Mouse (Mus musculus): Measurements from ENCODE around the gene Olfr279.
"Not testable (repeated sequence)": the region's sequence is repeated elsewhere in the genome, so short reads cannot be mapped to it uniquely, and the experiment has no call there.

Olfr279 gene

DNA sequence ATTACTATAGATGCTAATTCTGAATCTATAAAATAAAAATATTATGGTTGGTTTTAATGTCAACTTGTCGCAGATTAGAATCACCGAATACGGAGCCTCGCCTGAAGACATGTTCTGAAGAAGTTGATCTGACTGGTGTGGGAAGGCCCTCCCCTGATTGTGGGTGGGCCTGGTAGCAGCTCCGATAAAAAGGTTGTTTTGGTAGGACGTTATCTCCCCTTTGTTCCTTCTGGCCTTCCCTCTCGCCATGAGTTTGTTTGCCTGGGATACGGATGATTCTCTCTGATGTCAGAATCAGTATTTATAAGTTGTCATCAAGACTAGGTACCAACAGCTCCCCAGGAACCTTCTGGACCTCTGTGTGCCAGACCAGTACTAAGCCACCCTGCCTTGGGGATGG is 20.0 kb downstream of the Olfr279 start:
- DNase-seq = no peak

DNA sequence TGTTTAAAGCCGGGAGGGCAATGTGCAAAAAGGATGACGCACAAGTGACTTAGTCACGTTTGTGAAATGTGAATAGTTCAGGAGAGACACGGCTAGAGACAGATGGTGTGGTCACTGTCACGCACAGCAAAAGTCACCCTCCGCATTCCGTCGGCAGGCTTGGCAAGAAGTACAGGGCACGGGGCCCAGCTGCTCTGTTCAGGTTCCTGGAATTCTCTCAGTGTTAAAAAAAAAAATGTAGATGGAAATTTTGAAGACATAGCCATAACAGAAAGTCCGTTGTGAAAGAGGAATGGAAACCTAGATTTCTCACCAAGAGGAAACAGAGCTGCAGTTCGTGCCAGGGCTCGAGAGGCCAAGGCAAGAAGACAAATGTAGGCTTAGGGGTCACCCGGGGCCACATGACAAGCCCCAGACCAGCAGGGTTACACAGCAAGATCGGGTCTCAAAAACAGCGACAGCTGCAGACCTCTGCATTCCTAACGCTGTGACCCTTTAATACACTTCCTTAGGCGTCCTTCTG is 20.7 kb downstream of the Olfr279 start:
- peak; percentile 51 for DNase-seq

DNA sequence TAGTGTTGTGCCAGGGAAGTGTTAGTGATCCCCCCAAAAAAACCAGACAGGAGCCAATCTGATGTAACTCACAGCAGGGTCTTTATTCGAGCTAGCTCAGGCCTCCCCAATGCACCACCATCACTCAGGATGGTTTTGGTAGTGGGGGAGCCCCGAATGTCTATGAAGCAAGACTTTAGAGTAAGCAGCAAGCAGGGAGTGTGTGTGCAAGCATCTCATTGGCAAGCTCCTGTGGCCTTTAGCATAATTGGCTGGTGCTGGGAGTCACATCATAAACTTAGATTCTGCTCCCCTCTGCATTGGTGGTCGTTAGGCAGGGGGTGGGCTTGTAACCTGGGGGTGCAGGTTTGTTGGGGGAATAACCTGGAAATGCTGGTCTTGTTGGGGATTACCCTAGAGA is 21.5 kb downstream of the Olfr279 start:
- DNase-seq = not testable (repeated sequence)

DNA sequence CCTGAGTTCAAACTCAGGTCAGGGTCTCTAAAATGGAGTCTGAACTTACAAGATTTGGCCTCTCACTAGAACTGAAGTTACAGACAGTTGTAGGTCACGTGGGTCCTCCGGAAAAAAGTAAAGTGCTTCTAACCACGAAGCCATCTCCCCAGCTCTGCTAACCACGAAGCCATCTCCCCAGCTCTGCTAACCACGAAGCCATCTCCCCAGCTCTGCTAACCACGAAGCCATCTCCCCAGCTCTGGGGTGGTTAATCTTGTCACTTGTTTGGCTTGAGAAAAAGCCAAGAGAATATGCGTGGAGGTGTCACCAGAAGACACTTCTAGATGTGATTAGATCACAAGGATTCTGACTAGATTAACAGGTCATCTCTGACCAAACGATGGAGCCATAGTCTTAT is 21.9 kb downstream of the Olfr279 start:
- no peak for DNase-seq

DNA sequence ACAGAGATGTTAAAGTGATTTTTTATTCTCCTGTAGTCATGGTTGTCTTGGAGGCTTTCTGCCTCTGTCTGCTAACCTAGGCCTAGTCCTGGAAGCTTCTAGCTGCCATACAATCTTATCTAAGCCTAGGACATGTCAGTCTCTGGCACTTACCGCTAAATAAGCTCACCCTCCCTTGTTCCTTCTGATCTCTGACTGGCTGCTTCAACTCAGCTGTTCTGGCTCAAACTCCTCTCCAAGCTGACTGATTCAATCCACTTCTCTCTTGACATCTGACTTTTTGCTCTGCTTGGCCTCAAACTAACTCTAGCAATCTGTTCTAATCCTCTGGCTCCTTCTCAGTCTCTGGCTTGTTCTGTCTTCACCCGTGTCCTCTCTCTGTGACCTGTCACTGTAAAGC is 22.6 kb downstream of the Olfr279 start:
- not testable (repeated sequence) for DNase-seq

DNA sequence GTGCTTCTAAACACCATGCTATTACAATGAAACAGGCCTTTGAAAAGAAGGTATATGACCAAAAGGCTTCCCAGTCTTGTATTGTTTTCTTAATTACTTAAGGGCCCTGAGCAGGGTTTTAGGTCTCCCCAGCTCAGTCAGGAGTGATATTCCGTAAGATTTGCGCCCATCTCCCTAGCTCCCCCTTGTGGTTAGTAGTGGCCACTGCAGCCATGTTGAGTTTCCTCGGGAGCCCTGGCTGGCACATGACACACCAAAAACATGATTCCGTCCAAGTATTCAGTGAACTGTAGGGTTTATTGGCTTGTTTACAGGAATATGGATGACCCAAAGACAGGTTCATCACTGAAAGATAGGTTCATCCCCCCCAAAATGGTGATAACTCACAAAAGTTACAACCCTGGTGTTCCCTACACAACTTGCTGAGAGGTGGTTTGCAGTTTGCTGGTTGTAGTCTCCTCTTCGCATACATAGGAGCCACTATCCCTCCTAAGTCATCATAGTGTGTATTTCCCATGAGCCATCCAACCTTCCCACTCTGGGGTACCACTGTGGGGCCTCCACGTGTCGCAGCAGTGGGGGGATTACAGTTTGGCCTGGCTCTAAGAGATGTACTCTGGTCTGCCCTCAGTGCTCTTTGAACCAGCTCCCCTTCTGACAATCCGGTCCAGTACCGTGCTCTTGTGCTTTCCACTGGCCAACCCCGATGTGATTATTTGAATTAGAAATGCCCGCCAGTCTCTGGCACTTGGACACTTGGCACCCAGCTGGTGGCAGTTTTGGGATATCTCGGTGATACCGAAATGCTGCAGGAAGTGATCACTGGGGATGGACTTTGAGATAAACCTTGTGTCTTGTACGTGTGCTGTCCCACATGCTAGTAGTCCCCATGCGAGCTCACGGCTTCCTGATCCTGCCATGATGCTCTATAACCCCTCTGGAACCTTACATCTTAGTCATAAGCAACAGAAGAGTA is 25.5 kb downstream of the Olfr279 start:
- DNase-seq = peak; percentile 56

DNA sequence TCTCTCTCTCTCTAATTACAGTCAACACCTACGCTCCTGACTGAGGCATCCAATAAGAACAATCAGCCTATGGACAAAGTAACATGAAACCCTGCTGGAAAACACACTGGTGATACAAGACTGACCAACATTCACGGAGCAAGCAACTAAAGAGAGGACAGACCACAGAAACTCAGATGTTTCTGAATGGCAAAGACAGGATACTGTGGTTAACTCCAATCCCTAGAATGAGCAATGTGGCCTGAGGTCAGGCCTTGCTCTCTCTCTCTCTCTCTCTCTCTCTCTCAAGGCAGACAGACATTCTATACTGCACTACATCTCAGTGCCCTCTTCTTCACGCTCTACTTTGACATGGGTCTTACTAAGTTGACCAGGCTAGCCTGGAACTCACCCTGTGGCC is 29.0 kb downstream of the Olfr279 start:
- DNase-seq = no peak

DNA sequence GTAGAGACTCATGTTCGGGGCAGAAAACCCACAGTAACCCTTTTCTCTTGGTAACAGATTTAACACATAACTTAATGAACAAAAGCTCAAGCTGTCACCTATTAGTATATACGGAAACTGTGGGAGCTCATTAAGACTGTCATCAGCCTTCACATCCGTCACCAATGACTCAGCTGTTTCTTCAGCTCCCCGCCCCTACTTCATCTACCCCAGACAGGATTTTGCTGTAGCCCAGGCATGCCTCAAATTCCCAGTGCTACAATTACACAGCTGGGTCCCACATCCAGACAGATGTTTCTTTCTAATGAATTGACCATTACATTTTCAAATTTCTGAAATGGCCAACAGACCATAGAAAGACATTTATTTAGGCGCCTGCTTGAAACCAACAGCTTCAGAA is 33.9 kb downstream of the Olfr279 start:
- no peak for DNase-seq

DNA sequence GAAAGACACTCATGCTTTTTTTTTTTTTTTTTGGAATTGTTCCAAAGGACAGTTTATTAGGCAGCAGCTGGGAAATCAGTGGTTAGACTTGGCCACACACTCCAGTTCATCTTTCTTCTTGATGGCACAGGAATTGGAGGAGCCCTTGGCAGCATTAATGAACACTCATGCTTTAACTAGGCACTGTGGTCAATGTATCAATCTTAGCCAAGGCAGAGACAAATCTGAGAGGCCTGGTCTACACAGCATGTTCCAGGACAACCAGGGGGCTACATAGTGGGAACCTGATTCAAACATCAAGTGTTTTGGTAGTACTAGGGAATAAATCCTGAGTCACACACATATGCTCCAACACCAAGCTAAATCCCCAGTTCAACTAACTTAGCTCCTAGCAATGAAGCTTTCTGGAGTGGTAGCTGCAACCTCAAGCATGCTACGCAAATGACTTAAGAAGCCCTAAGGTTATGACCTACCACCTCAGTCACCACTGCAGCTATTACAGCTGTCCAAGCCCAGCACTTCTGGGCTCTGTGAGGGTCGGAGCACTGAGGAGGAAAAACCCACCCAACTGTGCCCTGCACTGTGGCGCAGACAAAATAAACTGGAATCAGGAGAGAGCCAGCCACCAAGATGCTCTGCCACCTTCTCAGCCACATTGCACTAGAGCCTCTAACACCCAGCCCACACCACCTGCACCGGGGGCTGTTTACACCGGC is 35.0 kb downstream of the Olfr279 start:
- DNase-seq = no peak

DNA sequence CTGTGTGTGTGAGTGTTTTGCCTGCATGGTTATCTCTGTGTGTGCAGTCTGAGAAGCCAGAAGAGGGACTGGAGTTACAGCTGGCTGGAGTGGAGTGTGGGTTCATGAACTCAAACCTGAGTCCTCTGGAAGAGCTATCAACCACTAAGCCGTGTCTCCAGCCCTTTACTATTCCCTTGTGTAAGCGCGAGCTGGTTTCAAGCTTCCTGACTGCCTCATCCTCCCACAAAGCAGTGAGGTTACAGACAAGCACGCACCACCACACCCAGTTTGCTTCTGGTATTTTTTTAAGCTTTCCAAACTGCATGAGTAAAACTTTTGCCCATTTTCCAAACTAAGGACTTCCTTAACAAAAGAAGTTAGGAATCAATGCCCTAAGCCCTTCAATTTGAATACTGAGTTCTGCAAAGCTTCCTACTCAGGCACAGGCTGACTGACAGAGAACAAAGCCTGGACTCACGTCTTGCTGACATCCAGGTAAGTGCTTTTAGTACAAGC is 35.9 kb downstream of the Olfr279 start:
- DNase-seq = no peak

DNA sequence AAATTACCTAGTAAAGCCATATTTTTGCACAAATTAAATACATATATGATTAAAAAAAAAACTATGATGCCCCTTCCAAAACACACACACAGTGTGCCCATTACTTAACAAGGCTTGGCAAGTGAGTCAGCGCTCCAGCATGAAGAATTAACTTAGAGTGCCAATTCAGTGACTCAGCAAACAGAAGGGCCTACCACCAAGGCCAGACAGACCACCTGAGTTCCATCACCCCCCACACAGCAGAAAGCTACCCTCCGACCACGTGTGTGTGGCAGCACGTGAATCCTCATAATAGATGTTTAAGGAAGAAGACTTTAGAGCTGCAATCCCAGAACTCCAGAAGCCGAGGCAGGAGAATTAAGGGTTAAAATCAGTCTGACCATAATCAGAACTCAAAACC is 40.1 kb downstream of the Olfr279 start:
- no peak for DNase-seq

DNA sequence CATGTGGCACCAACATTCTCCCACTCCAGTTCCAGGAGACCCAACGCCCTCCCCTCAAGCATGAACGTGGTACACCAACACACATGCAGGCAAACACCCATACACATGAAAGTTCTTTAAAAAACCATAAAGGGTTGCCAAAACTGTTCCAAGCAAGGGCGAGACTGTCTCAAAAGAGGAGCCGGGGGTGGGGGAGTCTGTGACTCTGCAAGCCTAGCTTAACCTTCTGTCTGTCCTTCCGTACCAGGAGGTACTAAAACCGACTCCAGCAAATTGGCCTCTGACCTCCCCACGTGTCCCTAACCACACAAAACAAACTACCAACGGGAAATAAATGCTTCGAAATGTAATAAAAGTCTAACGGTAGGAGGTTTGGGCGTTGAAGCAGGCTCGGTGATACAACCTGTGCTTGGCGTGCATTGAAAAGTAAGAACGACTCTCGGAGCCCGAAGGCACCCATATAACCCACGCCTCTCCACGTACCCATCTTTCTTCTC is 40.9 kb downstream of the Olfr279 start:
- no peak for DNase-seq

DNA sequence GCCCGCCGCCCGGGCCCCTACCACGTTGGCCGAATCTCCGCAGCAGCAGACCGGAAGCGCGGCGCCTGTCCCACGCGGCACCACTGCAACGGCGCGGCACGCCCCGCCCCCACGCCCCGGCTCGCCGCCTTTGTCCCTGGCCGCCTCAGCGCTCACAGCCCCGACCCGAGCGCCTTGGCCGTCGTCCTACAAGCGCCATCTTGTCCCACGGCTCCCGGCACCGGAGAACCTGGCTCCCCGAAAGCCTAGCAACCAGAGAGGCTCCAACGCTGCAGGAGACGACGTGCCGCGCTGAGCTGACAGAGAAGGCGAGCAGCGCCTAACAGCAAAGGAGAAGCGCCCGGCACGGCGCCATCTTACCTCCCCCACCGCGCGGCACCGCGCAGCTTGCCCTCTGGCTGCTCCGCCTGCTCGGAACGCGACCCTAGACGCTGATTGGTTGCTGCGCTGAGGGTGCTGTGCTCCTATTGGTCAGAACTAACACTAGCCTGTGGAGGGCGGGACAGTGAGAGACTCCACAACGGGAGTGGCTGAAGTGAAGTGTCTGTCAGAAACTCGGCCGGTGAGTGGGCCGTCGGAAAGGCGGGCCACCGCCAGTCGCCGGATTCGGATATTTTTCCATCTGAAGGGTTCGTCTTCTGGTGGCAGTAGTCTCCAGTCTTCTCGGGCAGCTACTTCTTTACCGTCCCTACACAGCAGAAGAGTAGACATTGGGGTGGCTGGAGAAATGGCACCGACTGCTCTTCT is 41.9 kb downstream of the Olfr279 start, which contains the start of gene Kansl2:
Gene Kansl2 (minus strand): TSS at position 384 of the 747 bp plus-strand sequence.
- peak; percentile 96 for DNase-seq

DNA sequence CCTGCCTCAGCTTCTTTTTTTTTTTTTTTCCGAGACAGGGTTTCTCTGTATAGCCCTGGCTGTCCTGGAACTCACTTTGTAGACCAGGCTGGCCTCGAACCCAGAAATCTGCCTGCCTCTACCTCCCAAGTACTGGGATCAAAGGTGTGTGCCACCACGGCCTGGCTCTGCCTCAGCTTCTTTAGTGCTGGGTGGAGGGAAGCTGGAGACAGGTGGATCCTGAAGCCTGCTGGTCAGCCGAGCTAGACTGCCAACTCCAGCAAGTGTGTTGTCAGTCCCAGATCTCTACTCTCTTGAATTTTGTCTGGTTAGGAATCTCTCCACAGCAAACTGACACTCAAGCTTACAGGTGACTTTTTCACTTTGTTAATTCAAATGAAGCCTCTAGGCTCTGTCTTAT is 43.7 kb downstream of the Olfr279 start:
- no peak for DNase-seq

DNA sequence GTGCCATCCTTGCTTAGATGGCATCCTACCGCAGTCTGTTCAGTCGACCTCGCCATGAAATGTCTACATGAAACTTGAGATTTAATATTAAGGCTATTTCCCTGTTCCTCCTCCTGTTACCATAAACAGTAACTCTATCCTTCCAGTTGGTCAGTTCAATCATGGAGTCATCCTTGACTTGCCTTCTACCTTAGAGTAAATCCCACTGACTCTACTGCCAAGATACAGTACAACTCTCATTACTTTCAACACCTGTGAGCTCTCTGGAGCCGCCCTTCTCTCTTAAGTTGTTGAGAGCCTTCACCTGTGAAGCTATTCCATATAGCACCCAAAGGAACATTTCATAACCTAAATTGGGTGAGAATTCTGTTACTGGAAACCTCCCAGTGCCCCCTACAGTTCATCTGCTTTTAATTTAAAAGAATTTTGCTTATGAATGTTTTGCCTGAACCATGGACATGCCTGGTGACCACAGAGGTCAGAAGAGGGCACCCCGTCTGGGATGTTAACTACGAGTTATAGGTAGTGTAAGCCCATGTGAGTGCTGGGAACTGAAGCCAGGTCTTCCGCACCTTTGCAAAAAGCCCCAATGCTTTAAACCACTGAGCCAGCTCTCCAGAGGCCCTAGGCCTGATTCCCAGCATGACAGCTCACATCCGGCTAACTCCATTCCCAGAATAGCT is 44.8 kb downstream of the Olfr279 start:
- DNase-seq = no peak

DNA sequence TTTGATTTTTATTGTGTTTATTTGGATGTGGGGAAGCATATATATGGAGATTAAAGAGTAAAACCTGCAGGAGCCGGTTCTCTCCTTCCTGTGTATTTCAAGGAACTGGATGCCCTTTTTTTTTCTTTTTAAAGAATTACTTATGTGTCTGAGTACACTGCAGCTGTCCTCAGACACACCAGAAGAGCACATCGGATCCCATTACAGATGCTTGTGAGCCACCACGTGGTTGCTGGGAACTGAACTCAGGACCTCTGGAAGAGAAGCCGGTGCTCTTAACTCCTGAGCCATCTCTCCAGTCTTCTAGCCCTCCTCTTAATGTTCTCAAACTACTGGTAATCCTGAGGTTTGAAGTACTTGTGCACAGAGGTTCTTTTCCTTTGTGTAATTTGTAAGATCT is 45.7 kb downstream of the Olfr279 start:
- DNase-seq = no peak

DNA sequence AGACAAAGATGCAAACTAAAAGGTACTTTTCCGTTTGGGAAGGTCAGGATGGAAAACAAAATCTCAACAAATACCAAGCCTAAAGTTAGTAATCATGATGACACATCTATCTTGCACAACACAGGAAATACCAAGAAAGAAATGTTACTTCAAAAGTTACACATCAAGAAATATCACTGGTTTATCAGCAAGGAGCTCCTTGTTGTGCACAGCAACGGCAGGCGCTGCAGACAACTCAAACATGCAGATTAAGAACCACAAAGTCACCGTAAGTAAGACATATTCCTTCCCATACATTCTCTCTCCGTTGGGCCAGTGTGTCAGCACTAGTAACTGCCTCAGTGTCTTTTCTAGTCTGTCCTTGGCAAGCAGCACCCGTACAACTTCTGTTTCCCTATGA is 48.9 kb downstream of the Olfr279 start:
- DNase-seq = no peak

DNA sequence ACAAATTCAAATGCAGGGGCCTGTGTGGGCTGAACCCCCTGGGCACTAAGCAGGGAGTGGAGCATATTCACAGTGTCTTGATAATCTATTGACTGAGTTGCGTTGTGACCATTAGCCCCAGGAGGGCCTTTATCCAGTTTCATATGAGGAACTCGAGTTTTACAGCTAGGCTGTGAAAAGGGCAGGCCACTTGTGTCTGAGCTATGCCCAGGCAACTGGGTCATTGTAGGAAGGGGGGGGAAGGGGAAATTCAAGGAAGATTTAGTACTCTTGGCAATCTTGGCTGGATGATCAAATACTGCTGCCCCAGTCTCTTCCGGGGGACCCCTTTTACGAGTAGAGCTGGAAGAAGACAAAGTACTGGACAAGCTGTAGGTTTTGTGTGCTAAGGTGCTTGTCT is 51.1 kb downstream of the Olfr279 start:
- DNase-seq = no peak

DNA sequence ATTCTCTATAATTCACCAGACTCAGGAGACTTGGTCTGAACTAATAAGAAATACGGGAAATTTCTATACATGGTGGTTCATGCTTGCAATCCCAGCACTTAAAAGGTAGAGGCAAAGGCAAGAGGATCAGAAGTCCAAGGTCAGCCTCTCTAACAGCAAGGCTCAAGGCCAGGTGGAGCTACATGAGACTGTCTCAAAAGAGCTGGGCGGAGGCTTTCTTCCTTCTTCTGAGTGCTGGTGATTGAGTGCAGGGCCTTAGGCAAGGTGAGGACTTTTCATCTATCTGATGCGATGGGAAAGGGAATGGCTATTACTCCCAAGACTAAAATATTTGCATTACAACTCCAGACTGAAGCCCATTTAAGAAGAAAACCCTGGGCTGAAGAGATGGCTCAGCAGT is 52.9 kb downstream of the Olfr279 start:
- no peak for DNase-seq

DNA sequence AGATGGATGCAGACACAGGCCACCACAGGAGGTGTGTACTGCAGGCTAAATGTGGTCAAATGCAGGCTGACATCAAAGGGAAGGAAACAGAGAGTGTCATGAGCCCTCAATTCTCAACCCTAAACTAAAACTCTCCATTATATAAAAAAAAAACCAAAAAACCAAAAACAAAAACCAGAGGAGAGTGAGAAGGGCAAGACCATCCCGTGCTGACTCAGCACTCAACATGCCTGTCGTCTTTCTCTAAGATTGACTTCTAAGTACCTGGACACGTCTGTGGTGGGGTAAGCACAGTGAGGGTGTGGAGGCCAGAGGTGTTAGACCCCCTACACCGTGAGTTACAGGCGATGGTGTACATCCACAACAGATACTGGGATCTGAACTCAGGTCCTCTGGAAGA is 54.6 kb downstream of the Olfr279 start:
- DNase-seq = no peak

Data from right cerebral cortex, postnatal 14 days (tissue).